In the genomic region with DNA sequence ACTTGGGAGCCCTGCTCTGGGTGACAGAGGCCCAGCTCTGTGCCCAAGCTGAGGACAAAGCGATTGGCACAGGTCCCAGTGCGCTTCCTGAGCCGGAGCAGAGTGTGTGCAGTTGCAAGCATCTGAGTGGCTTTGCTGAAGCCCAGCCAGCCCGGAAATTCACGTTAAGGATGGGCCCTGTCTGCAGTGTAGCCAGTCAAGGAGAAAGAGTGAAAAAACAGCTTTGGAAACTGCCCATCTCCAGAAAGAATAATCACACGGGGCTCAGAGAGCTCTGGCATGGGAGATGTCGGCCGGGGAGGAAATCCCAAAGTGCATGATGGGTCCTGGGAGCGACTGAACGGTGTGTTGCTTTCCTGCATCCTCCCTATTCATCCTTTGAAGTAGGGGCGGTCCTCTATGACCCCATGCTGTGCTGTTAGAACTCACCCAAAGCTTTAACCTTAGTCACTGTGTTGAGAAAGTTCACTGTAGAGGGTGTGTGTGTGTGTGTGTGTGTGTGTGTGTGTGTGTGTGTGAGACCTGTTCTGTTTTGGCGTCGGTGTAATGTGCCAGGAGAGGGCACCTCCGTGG, we compare ENCODE assay signal across 8 mouse cellular contexts. TPM values are rescaled to one million over a fixed set of nuclear protein-coding genes. Genes with fewer than 3 reads are reported as not detected.
A peak's percentile ranks its signal among the peaks of the same experiment; 100 is the strongest.
DNase-seq lines count a peak whose midpoint lies in the region; ATAC-seq lines count a peak whose summit lies in the region.

No protein-coding gene starts in this region.

- H3K4me2 ChIP-seq in forebrain, embryonic 15.5 days (replicated peaks): peak overlapping the region; percentile 53
- H3K4me2 ChIP-seq in lung, embryonic 16.5 days (ENCODE audit: low read depth, low read length): peak overlapping the region; percentile 58

- DNase-seq in MN1 (ENCODE audit: low spot score): peak; percentile 74
- peak; percentile 70 to 73 for DNase-seq in heart, postnatal 14 days
- peak; percentile 78 to 86 for DNase-seq in kidney, postnatal 4 days
- peak; percentile 42 for DNase-seq in retina, embryonic 14.5 days (ENCODE audit: low spot score)
- DNase-seq in thymus, postnatal 0 days (ENCODE audit: low spot score): no peak

- no peaks in the 10 kb centered on the region for H3K9me3 ChIP-seq in forebrain, embryonic 15.5 days
- no peaks in the 10 kb centered on the region for H3K9me3 ChIP-seq in lung, embryonic 16.5 days (ENCODE audit: control insufficient read depth, low read length)

- H3K27me3 ChIP-seq in forebrain, embryonic 15.5 days: no peaks in the 10 kb centered on the region
- no peaks in the 10 kb centered on the region for H3K27me3 ChIP-seq in lung, embryonic 16.5 days (ENCODE audit: control insufficient read depth, insufficient read depth, low read depth, low read length)

- H3K4me1 ChIP-seq in forebrain, embryonic 15.5 days: peaks cover 15% of the 10 kb centered on the region
- peaks cover 27% of the 10 kb centered on the region for H3K4me1 ChIP-seq in lung, embryonic 16.5 days (replicated peaks; ENCODE audit: control insufficient read depth, insufficient read depth, low read length)

- peak overlapping the region; percentile 48 for H3K9ac ChIP-seq in forebrain, embryonic 15.5 days (replicated peaks)
- peak overlapping the region; percentile 57 for H3K9ac ChIP-seq in lung, embryonic 16.5 days (ENCODE audit: low read length)

- 14% methylated on average over 14 of the region's 14 CpGs for WGBS in forebrain, embryonic 15.5 days
- WGBS in lung, embryonic 16.5 days: 22% methylated on average over 14 of the region's 14 CpGs

- intact Hi-C loops in heart, postnatal 14 days (cut with DNase I): no loop called here

- H3K27ac ChIP-seq in forebrain, embryonic 15.5 days (replicated peaks): peak overlapping the region; percentile 84
- peak overlapping the region; percentile 95 for H3K27ac ChIP-seq in lung, embryonic 16.5 days (ENCODE audit: low read length)

- no peaks in the 10 kb centered on the region for H3K36me3 ChIP-seq in forebrain, embryonic 15.5 days
- H3K36me3 ChIP-seq in lung, embryonic 16.5 days (ENCODE audit: control insufficient read depth, insufficient read depth, low read length): no peaks in the 10 kb centered on the region

- ATAC-seq in cerebellum, adult (ENCODE audit: insufficient number of reproducible peaks, low FRiP score, low TSS enrichment): peak; percentile 70
- ATAC-seq in forebrain, embryonic 15.5 days (replicated peaks): peak; percentile 96
- peak; percentile 96 for ATAC-seq in lung, embryonic 16.5 days (ENCODE audit: low read depth)

- H3K4me3 ChIP-seq in forebrain, embryonic 15.5 days: peak overlapping the region; percentile 27
- peak overlapping the region; percentile 33 for H3K4me3 ChIP-seq in lung, embryonic 16.5 days (ENCODE audit: low read length)

RNA-seq across cellular contexts. Expression of gene Cd180, which starts 5.5 kb away (rescaled TPM):
- polyA plus RNA-seq in forebrain, embryonic 15.5 days (2015; fragmentation: Nextera tagmentation; extraction: Ambion mirVana): 0.19 and 0.23 TPM in 2 replicates
- 1 to 10 TPM in 1 of 2 experiments, under 1 TPM in 1; 0.41 to 1.2 TPM for total RNA-seq in heart, postnatal 14 days (2021)
- polyA plus RNA-seq in lung, embryonic 16.5 days (2015; fragmentation: Nextera tagmentation; extraction: Ambion mirVana): 0.44 and 0.64 TPM in 2 replicates
- polyA plus RNA-seq in thymus, postnatal 0 days (2015; fragmentation: Nextera tagmentation; extraction: Ambion mirVana): 1.1 and 1.2 TPM in 2 replicates
